Comparison of ENCODE assay signal across 10 mouse cellular contexts in the genomic region with DNA sequence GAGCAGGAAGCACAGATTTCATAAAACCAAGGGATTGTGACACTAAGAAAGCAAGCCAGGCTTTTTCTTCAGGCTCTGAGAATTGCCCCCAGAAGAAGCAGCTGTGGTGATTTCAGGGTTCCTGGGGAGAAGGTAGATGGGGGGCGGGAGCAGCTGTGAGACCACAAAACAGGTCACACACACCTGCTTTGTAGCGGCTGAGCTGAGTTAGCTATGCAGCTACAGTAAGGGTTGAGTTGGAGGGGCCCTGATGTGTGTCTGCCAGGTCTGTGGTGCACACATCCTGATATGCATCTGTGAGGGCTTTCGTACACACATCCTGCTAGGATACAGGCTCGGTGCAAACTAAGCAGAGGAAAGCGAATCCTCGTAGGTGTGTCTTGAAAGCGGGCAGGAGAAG.
"Had no signal": no experiment of that assay in that cellular context is flagged by ENCODE, and none has a peak within 500 bp of the region (broad histone marks: within the 10 kb centered on the region; RNA-seq: fewer than 3 reads in every experiment).

No protein-coding gene starts in this region.

- H3K27me3 ChIP-seq: liver, embryonic 12.5 days; midbrain, embryonic 12.5 days had no signal

- H3K36me3 ChIP-seq: limb, embryonic 15.5 days; liver, embryonic 12.5 days; lung, embryonic 15.5 days; midbrain, embryonic 12.5 days had no signal

- ATAC-seq: inflammation-experienced regulatory T-cells, adult 6 months; intestine, postnatal 0 days; liver, embryonic 12.5 days had no signal

- H3K4me2 ChIP-seq: limb, embryonic 15.5 days; liver, embryonic 12.5 days; lung, embryonic 15.5 days; midbrain, embryonic 12.5 days had no signal

- H3K27ac ChIP-seq: limb, embryonic 15.5 days; liver, embryonic 12.5 days; lung, embryonic 15.5 days; midbrain, embryonic 12.5 days had no signal

- DNase-seq: kidney, adult 8-10 months; kidney, postnatal 25 days; layer of hippocampus, postnatal 36 days; right cerebral cortex, postnatal 14 days had no signal

- H3K4me3 ChIP-seq: limb, embryonic 15.5 days; liver, embryonic 12.5 days; lung, embryonic 15.5 days; midbrain, embryonic 12.5 days had no signal

- H3K9ac ChIP-seq: limb, embryonic 15.5 days; liver, embryonic 12.5 days; lung, embryonic 15.5 days; midbrain, embryonic 12.5 days had no signal

- H3K4me1 ChIP-seq: liver, embryonic 12.5 days; midbrain, embryonic 12.5 days had no signal

- H3K9me3 ChIP-seq: limb, embryonic 15.5 days; liver, embryonic 12.5 days; lung, embryonic 15.5 days; midbrain, embryonic 12.5 days had no signal
